In the genomic region with DNA sequence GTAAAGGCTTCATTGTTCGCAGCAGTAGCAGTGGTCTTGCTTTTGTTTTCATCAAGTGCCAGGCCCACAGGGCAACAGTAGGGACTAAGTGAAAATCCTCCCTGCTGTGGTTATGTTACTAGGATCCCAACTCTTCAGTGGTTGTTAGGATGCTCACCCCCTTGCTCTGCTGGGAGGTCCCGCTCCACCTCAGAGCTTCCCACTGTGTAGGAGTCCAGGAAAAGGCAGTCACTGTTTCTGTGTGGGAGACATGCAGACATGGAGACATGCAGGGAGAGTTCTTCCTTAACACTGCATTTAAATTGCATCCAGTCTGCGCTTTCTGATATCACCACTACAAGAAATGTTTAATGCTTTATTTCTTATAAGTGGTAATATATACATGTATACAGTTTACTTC, we compare ENCODE assay signal across 29 mouse cellular contexts. TPM values are rescaled to one million over a fixed set of nuclear protein-coding genes. Genes with fewer than 3 reads are reported as not detected.
DNase-seq lines count a peak whose midpoint lies in the region; ATAC-seq and TF ChIP-seq lines count a peak whose summit lies in the region.
"Had no signal": no experiment of that assay in that cellular context is flagged by ENCODE, and none has a peak within 500 bp of the region (broad histone marks: within the 10 kb centered on the region; RNA-seq: fewer than 3 reads in every experiment).

No protein-coding gene starts in this region.

- no peak overlapping the region for H3K27ac ChIP-seq in kidney, embryonic 15.5 days
- H3K27ac ChIP-seq in kidney, postnatal 0 days: no peak overlapping the region
- H3K27ac ChIP-seq: embryonic facial prominence, embryonic 13.5 days; embryonic facial prominence, embryonic 15.5 days; forebrain, embryonic 10.5 days; forebrain, embryonic 12.5 days had no signal

- 78% methylated on average over 3 of the region's 3 CpGs for WGBS in kidney, embryonic 15.5 days
- WGBS in kidney, postnatal 0 days: 75% methylated on average over 3 of the region's 3 CpGs

- H3K9ac ChIP-seq in kidney, embryonic 15.5 days: no peak overlapping the region
- H3K9ac ChIP-seq in kidney, postnatal 0 days (ENCODE audit: low read depth, low read length): no peak overlapping the region
- H3K9ac ChIP-seq: embryonic facial prominence, embryonic 13.5 days; embryonic facial prominence, embryonic 15.5 days; forebrain, embryonic 12.5 days had no signal

- H3K4me3 ChIP-seq in kidney, embryonic 15.5 days (replicated peaks): no peak overlapping the region
- no peak overlapping the region for H3K4me3 ChIP-seq in kidney, postnatal 0 days (replicated peaks; ENCODE audit: low read depth, low read length)
- H3K4me3 ChIP-seq: embryonic facial prominence, embryonic 13.5 days; embryonic facial prominence, embryonic 15.5 days; erythroblast, embryonic 14.5 days; forebrain, embryonic 10.5 days; forebrain, embryonic 12.5 days had no signal

- no peaks in the 10 kb centered on the region for H3K9me3 ChIP-seq in kidney, embryonic 15.5 days (replicated peaks)
- no peaks in the 10 kb centered on the region for H3K9me3 ChIP-seq in kidney, postnatal 0 days (replicated peaks; ENCODE audit: low read length)
- H3K9me3 ChIP-seq: embryonic facial prominence, embryonic 13.5 days; embryonic facial prominence, embryonic 15.5 days; forebrain, embryonic 10.5 days; forebrain, embryonic 12.5 days; G1E had no signal

- H3K4me1 ChIP-seq in kidney, embryonic 15.5 days: no peaks in the 10 kb centered on the region
- no peaks in the 10 kb centered on the region for H3K4me1 ChIP-seq in kidney, postnatal 0 days (replicated peaks; ENCODE audit: insufficient read depth, low read length)
- H3K4me1 ChIP-seq: embryonic facial prominence, embryonic 15.5 days; forebrain, embryonic 10.5 days; forebrain, embryonic 12.5 days had no signal

- no peaks in the 10 kb centered on the region for H3K27me3 ChIP-seq in kidney, embryonic 15.5 days
- H3K27me3 ChIP-seq in kidney, postnatal 0 days (ENCODE audit: insufficient read depth, low read length): no peaks in the 10 kb centered on the region
- H3K27me3 ChIP-seq: CH12.LX; embryonic facial prominence, embryonic 13.5 days; embryonic facial prominence, embryonic 15.5 days; forebrain, embryonic 12.5 days; Patski had no signal

- H3K36me3 ChIP-seq in kidney, embryonic 15.5 days: peaks cover 42% of the 10 kb centered on the region
- 0 out of 2 replicates have a peak, but pooled peaks cover 3% of the 10 kb centered on the region for H3K36me3 ChIP-seq in kidney, postnatal 0 days (ENCODE audit: insufficient read depth, low read length)

- peak; percentile 83 for ATAC-seq in frontal cortex, adult (ENCODE audit: low TSS enrichment)
- ATAC-seq in kidney, embryonic 15.5 days (replicated peaks; ENCODE audit: low FRiP score): 0 out of 2 replicates have a peak, but pooled peaks have one; percentile 29
- peak; percentile 65; the same call in 1 of the 2 replicates for ATAC-seq in kidney, postnatal 0 days (replicated peaks; ENCODE audit: low FRiP score, low read depth)
- ATAC-seq: activated CD4-positive, CD25-positive, alpha-beta regulatory T cell, adult 4 months; CD4-positive, CD25-positive, alpha-beta regulatory T cell, adult 4 months; forebrain, embryonic 14.5 days; forebrain, embryonic 16.5 days; Patski had no signal

- H3K4me2 ChIP-seq in kidney, embryonic 15.5 days: no peak overlapping the region
- no peak overlapping the region for H3K4me2 ChIP-seq in kidney, postnatal 0 days (ENCODE audit: low read length)
- H3K4me2 ChIP-seq: embryonic facial prominence, embryonic 13.5 days; embryonic facial prominence, embryonic 15.5 days; forebrain, embryonic 12.5 days had no signal

- no peak for TF ChIP-seq CTCF in kidney, postnatal 0 days (IDR thresholded peaks at IDR 0.05; ENCODE audit: low read depth)

- no peak for DNase-seq in frontal cortex, postnatal 36 days (ENCODE audit: low spot score in 2 of 2)
- no peak for DNase-seq in kidney, postnatal 4 days
- peak; percentile 71 for DNase-seq in kidney, postnatal 0 days (ENCODE audit: low spot score)
- no peak for DNase-seq in kidney, adult 8-10 months
- DNase-seq: adrenal gland, adult 8-10 months; adrenal gland, postnatal 14 days; adrenal gland, postnatal 36 days; B cell, adult 2 months; cerebellum, adult 11 months; cerebellum, adult 18-20 months; cerebellum, adult 8-10 months; cerebellum, adult 9-11 months; cerebellum, postnatal 14 days; cerebellum, postnatal 36 days; embryo, embryonic 11 days had no signal

RNA-seq across cellular contexts. Expression of a gene that starts 35.4 kb away (rescaled TPM):
- 65.2 and 68.1 TPM in 2 replicates for polyA plus RNA-seq in kidney, embryonic 15.5 days (2015; fragmentation: Nextera tagmentation; extraction: Ambion mirVana)
- polyA plus RNA-seq in kidney, postnatal 0 days (2015; fragmentation: Nextera tagmentation; extraction: Ambion mirVana): 96.7 and 99.0 TPM in 2 replicates

Comparison
In these comparisons a context has a peak if more than half of its experiments do, and no peak if none do; other contexts are left out.
1. ATAC-seq: peak in every context shown above with its lines; median percentile 83 in frontal cortex, adult; 65 in kidney, postnatal 0 days; 29 in kidney, embryonic 15.5 days.